Mouse (Mus musculus) hindbrain, embryonic 10.5 days (tissue): ENCODE measurements around the gene March6. TPM values are rescaled to one million over a fixed set of nuclear protein-coding genes. Genes with fewer than 3 reads are reported as not detected.

Experiments used
- DNase-seq: peaks from one replicate; pipeline ENCODE4 v3.0.0-alpha.2; 2017; ENCODE audit warnings: low spot score
- H3K27ac ChIP-seq: fragments of 300-500 bp; sonication (generic); 2 replicates; pipeline ENCODE4 v1.5.1; 2016; ENCODE audit warnings: mild to moderate bottlenecking, moderate library complexity
- H3K27me3 ChIP-seq: fragments of 300-500 bp; sonication (generic); 2 replicates; pipeline ENCODE4 v1.6.1; 2016; ENCODE audit warnings: mild to moderate bottlenecking; ENCODE audit not compliant: poor library complexity, insufficient read depth, severe bottlenecking
- H3K36me3 ChIP-seq: fragments of 300-500 bp; sonication (generic); 2 replicates; pipeline ENCODE4 v1.6.1; 2016; ENCODE audit warnings: mild to moderate bottlenecking, moderate library complexity
- H3K4me1 ChIP-seq: fragments of 300-500 bp; sonication (generic); replicated peaks from 2 replicates; pipeline ENCODE4 v1.6.1; 2016; ENCODE audit warnings: mild to moderate bottlenecking
- H3K4me3 ChIP-seq: fragments of 300-500 bp; sonication (generic); 2 replicates; pipeline ENCODE4 v1.5.1; 2016; ENCODE audit warnings: mild to moderate bottlenecking, moderate library complexity
- H3K9me3 ChIP-seq: fragments of 300-500 bp; sonication (generic); 2 replicates; pipeline ENCODE4 v1.6.1; 2016; ENCODE audit warnings: mild to moderate bottlenecking, moderate library complexity
- WGBS: fragments of 180-500 bp; shearing (Covaris S2); methylation state at CpG from one replicate; pipeline ENCODE4 v1.1.7; 2016; 5-methylcytosine and 5-hydroxymethylcytosine counted together
- polyA plus RNA-seq: library from polyadenylated mRNA; unstranded; fragments of >200 nt; fragmentation: Nextera tagmentation; extraction: Ambion mirVana; gene quantifications from 2 replicates; pipeline ENCODE4 v1.2.1, GENCODE M21; 2016

March6 gene
- polyA plus RNA-seq, 1 experiment from 2014 or later: 34.5 TPM

GRCm38 (mm10) chr15:31456381-31456780, 74.5 kb downstream of the March6 start:
- Histone ChIP-seq H3K36me3 (peaks cover 54% of the 10 kb centered on the region), H3K9me3 (no peaks in the 10 kb centered on the region), H3K27ac (no peak overlapping the region), H3K4me1 (peaks cover 12% of the 10 kb centered on the region; the same call in 1 of the 2 replicates), H3K4me3 (no peak overlapping the region), H3K27me3 (no peaks in the 10 kb centered on the region; the same call in 1 of the 2 replicates)
- DNase-seq: no peak
- 92% methylated on average over 5 of the region's 5 CpGs for WGBS

- peaks cover 18% of the 10 kb centered on the region; the same call in 1 of the 2 replicates for H3K4me1 ChIP-seq
- no peak for DNase-seq
- H3K27ac ChIP-seq: no peak overlapping the region
- WGBS: 78% methylated on average over 7 of the region's 7 CpGs
- peaks cover 39% of the 10 kb centered on the region for H3K36me3 ChIP-seq
- no peak overlapping the region for H3K4me3 ChIP-seq
- H3K9me3 ChIP-seq: no peaks in the 10 kb centered on the region
- H3K27me3 ChIP-seq: no peaks in the 10 kb centered on the region; the same call in 1 of the 2 replicates
Measured at GRCm38 (mm10) chr15:31454861-31455295, 76.0 kb downstream of the March6 start.

- Histone ChIP-seq H3K36me3 (peaks cover 33% of the 10 kb centered on the region), H3K27me3 (no peaks in the 10 kb centered on the region; the same call in 1 of the 2 replicates), H3K27ac (peak overlapping the region; percentile 90), H3K4me1 (peaks cover 21% of the 10 kb centered on the region; the same call in 1 of the 2 replicates), H3K9me3 (no peaks in the 10 kb centered on the region), H3K4me3 (peak overlapping the region; percentile 72)
- WGBS: 57% methylated on average over 10 of the region's 10 CpGs
- no peak for DNase-seq
Measured at GRCm38 (mm10) chr15:31454096-31454860, 76.6 kb downstream of the March6 start.

DNA sequence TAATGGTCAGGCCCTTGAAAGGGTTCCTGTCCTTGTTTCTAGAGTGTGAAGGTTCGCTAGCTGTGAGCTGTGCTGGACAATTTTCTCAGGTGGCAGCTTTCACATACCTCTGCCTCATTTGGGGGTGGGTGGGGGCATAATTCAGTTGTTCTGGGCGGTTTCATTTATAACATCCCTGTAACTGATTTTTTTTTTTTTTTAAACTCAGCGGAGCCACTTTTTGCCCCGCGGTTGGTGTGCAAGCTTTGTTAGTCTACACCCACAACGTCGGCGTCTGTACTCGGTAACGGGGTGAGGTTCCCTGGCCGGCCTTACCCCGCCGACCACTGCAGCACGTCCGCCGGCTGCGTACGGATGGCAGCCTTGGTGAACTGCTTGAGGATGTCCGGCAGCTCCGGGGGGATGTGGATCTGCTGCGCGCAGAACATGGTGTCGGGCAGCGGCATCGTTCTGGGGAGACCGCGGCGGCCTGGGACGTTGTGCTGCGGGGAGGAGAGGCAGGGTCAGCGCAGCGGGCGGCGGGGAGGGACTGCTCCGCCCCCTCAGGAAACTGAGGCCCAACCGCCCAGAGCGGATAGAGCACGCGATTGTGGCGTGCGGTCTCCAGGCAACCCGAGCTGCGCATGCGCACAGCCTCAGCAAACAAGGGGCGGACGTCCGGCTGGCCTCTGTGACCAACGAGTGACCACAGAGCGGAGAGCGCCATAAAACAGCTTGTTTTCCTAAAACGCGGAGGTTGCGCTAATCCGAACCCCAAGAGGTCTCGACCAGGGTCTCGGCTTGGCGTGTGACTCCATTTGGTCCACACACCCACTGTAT, 77.5 kb downstream of the March6 start, which contains the start of gene Ropn1l:
TSS of gene Ropn1l (minus strand) at position 640 of the 819 bp plus-strand sequence.
- peak; percentile 96 for DNase-seq
- no peaks in the 10 kb centered on the region for H3K9me3 ChIP-seq
- under 1% methylated on average over 57 of the region's 57 CpGs for WGBS
- peak within 1 kb of the TSS; percentile 72 for H3K4me3 ChIP-seq
- H3K27ac ChIP-seq: peak within 1 kb of the TSS; percentile 90
- peaks cover 23% of the 10 kb centered on the region for H3K36me3 ChIP-seq
- peaks cover 21% of the 10 kb centered on the region; the same call in 1 of the 2 replicates for H3K4me1 ChIP-seq
- H3K27me3 ChIP-seq: no peaks in the 10 kb centered on the region; the same call in 1 of the 2 replicates

- Histone ChIP-seq H3K9me3 (no peaks in the 10 kb centered on the region), H3K27ac (peak overlapping the region; percentile 90), H3K4me3 (peak overlapping the region; percentile 72), H3K4me1 (peaks cover 21% of the 10 kb centered on the region; the same call in 1 of the 2 replicates), H3K27me3 (no peaks in the 10 kb centered on the region; the same call in 1 of the 2 replicates), H3K36me3 (peaks cover 15% of the 10 kb centered on the region)
- WGBS: 58% methylated on average over 18 of the region's 18 CpGs
- no peak for DNase-seq
Measured at GRCm38 (mm10) chr15:31452336-31453097, 78.3 kb downstream of the March6 start.

GRCm38 (mm10) chr15:31449772-31450171, 81.1 kb downstream of the March6 start:
- peaks cover 21% of the 10 kb centered on the region; the same call in 1 of the 2 replicates for H3K4me1 ChIP-seq
- H3K4me3 ChIP-seq: no peak overlapping the region
- no peak overlapping the region for H3K27ac ChIP-seq
- H3K9me3 ChIP-seq: no peaks in the 10 kb centered on the region
- DNase-seq: no peak
- H3K27me3 ChIP-seq: no peaks in the 10 kb centered on the region; the same call in 1 of the 2 replicates
- H3K36me3 ChIP-seq: peaks cover 1% of the 10 kb centered on the region
- 21% methylated on average over 2 of the region's 2 CpGs for WGBS

DNA sequence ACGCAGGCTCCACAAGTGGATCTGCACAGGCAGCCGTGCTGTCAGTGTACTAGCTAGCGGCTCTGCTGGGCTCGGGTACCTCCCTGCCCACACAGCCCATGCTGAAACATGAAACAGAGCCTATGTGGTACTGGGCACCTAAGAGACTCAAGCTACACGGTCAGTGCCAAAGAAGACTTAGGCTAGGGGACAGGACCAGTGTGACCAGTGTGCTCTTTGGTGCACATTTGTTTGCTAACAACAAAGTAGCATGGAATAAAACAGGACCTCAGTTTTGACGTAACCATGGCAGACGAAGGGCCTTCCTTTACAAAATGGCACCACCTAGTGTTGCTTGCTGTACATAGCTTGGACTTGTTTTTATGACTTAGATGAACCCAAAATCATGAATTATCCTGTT, 83.7 kb downstream of the March6 start:
- no peaks in the 10 kb centered on the region for H3K9me3 ChIP-seq
- H3K4me3 ChIP-seq: no peak overlapping the region
- peaks cover 8% of the 10 kb centered on the region; the same call in 1 of the 2 replicates for H3K4me1 ChIP-seq
- peak; percentile 27 for DNase-seq
- 50% methylated on average over 7 of the region's 7 CpGs for WGBS
- H3K27ac ChIP-seq: no peak overlapping the region
- no peaks in the 10 kb centered on the region for H3K27me3 ChIP-seq
- H3K36me3 ChIP-seq: no peaks in the 10 kb centered on the region

- H3K4me1 ChIP-seq: no peaks in the 10 kb centered on the region
- H3K27ac ChIP-seq: no peak overlapping the region
- H3K9me3 ChIP-seq: no peaks in the 10 kb centered on the region
- no peak overlapping the region for H3K4me3 ChIP-seq
- H3K36me3 ChIP-seq: no peaks in the 10 kb centered on the region
- no peak for DNase-seq
- no peaks in the 10 kb centered on the region for H3K27me3 ChIP-seq
- WGBS: 90% methylated on average over 4 of the region's 4 CpGs
Measured at GRCm38 (mm10) chr15:31442698-31443097, 88.2 kb downstream of the March6 start.

DNA sequence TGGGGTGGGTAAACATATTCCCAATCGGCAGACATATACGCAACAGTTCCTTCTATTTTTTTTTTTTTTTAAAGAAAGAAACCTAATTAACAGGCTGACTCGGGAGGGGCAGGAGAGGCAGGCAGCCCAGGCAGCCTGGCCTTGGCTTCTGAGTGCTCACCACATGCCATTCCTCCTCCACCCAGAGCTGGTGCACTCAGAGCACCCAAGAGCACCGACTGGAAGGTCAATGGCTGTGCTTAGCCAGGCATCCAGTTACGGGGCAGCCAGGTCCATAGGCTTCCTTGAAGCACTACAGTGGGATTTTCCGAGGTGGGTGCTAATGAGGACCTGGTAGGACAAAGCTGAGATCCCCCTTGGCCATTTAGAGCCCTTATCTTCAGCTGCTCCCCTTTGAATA, 88.9 kb downstream of the March6 start:
- no peak for DNase-seq
- no peaks in the 10 kb centered on the region for H3K9me3 ChIP-seq
- H3K4me1 ChIP-seq: no peaks in the 10 kb centered on the region
- WGBS: 84% methylated on average over 6 of the region's 6 CpGs
- H3K4me3 ChIP-seq: no peak overlapping the region
- H3K27me3 ChIP-seq: no peaks in the 10 kb centered on the region
- H3K36me3 ChIP-seq: no peaks in the 10 kb centered on the region
- H3K27ac ChIP-seq: no peak overlapping the region

DNA sequence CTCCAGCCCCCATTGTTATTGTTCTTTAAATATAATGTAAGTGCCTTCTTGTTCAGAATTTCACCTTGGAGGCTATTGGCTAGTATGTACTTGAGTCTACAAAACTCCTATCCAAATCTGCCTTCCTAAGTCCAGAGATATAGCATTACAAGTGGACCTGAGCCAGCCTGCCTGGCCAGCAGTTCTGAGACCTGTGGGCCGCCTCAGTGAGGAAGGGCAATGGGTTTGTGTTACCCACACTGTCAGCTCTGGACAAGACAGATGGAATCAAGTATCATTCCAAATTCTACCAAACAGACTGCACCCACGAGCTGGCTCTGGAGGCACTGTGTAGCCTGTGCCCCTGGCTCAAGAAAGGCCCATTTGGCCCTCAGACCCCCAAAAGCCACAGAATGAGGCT, 94.0 kb downstream of the March6 start:
- H3K36me3 ChIP-seq: no peaks in the 10 kb centered on the region
- H3K9me3 ChIP-seq: no peaks in the 10 kb centered on the region
- no peak overlapping the region for H3K27ac ChIP-seq
- no peak overlapping the region for H3K4me3 ChIP-seq
- no peaks in the 10 kb centered on the region for H3K4me1 ChIP-seq
- DNase-seq: no peak
- no peaks in the 10 kb centered on the region for H3K27me3 ChIP-seq
- 81% methylated on average over 2 of the region's 2 CpGs for WGBS

DNA sequence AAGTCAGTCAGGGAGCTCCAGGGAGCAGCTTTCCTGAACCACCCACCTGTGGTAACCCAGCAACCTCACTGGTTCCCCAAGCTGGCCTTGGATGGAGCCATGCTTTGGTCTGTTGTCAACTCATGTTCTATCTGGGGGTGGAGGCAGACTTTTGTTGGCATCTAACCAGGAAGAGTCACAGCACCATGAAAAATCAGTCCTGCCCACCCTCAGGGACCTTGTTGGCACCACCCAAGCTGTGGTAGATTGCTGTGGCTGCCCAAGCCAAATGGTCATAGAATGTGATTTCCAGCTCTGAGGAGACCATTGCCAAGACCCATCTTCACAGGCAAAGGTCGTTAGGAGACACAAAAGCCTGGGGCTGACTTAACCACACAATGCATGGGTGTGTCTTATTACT, 94.8 kb downstream of the March6 start:
- no peaks in the 10 kb centered on the region for H3K4me1 ChIP-seq
- no peak for DNase-seq
- 55% methylated on average over 1 of the region's 1 CpGs for WGBS
- H3K9me3 ChIP-seq: no peaks in the 10 kb centered on the region
- no peaks in the 10 kb centered on the region for H3K27me3 ChIP-seq
- H3K4me3 ChIP-seq: no peak overlapping the region
- H3K27ac ChIP-seq: no peak overlapping the region
- H3K36me3 ChIP-seq: no peaks in the 10 kb centered on the region

DNA sequence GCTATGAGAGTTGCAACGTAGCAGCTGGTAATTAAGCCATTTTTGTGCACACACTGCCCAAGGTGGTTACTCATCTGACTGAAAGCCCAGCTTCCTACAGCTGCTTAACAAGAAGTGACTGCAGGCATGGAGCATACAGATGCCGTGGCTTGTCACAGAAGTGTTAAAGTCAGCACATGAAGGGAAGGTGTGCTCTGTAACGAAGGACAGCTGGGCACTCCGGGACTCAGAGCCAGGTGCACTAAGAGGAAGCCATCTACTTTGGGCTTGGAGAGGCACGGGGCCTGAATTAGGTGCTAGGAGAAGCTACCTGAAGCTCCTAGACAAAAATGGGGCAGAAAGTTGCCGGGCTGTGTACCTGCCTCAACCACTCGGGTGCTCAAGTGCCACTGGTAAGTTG, 97.1 kb downstream of the March6 start:
- 83% methylated on average over 7 of the region's 7 CpGs for WGBS
- Histone ChIP-seq H3K9me3 (no peaks in the 10 kb centered on the region), H3K36me3 (no peaks in the 10 kb centered on the region), H3K4me3 (no peak overlapping the region), H3K27ac (no peak overlapping the region), H3K27me3 (no peaks in the 10 kb centered on the region), H3K4me1 (no peaks in the 10 kb centered on the region)
- DNase-seq: no peak
